In genomic region chr5:138160224-138160762, GRCm38 (mm10) we compare ENCODE assay signal across 8 mouse cellular contexts. TPM values are rescaled to one million over a fixed set of nuclear protein-coding genes. Genes with fewer than 3 reads are reported as not detected.
DNase-seq lines count a peak whose midpoint lies in the region; ATAC-seq and TF ChIP-seq lines count a peak whose summit lies in the region.

No protein-coding gene starts in this region.

- H3K9me3 ChIP-seq in ES-Bruce4 (replicated peaks; ENCODE audit: control insufficient read depth, insufficient read depth, low read length, poor library complexity, severe bottlenecking) = no peaks in the 10 kb centered on the region
- no peaks in the 10 kb centered on the region for H3K9me3 ChIP-seq in forebrain, embryonic 16.5 days (ENCODE audit: control insufficient read depth, low read length)
- no peaks in the 10 kb centered on the region for H3K9me3 ChIP-seq in liver, embryonic 14.5 days (ENCODE audit: control insufficient read depth, low read length)

- H3K4me3 ChIP-seq in gastrocnemius, adult 2 months = peak overlapping the region; percentile 87
- H3K4me3 ChIP-seq in ES-Bruce4 (ENCODE audit: low read depth, low read length) = peak overlapping the region; percentile 21; the same call in 1 of the 2 replicates
- peak overlapping the region; percentile 77 for H3K4me3 ChIP-seq in forebrain, embryonic 16.5 days (replicated peaks; ENCODE audit: low read length)
- peak overlapping the region in 1 of 2 experiments; percentile 77; a peak in 2 of 4 replicates for H3K4me3 ChIP-seq in liver, embryonic 14.5 days (ENCODE audit: insufficient read depth in 1 of 2, low read depth in 2 of 2, low read length in 2 of 2)

- no peak for ATAC-seq in forebrain, embryonic 16.5 days
- no peak for ATAC-seq in liver, embryonic 14.5 days (ENCODE audit: insufficient read depth)

- H3K36me3 ChIP-seq in ES-Bruce4 (ENCODE audit: control insufficient read depth, insufficient read depth, low read length, poor library complexity, severe bottlenecking) = peaks cover 25% of the 10 kb centered on the region
- peaks cover 23% of the 10 kb centered on the region for H3K36me3 ChIP-seq in forebrain, embryonic 16.5 days (ENCODE audit: control insufficient read depth, insufficient read depth)
- peaks cover 28% of the 10 kb centered on the region for H3K36me3 ChIP-seq in liver, embryonic 14.5 days (replicated peaks; ENCODE audit: control insufficient read depth, insufficient read depth, low read depth)

- intact Hi-C loops in gastrocnemius, adult 2 months (cut with DNase I) = no loop called here

- TF ChIP-seq POLR2A in ES-Bruce4 (IDR thresholded peaks at IDR 0.05; ENCODE audit: insufficient read depth, low read length) = no peak

- no peaks in the 10 kb centered on the region for H3K4me1 ChIP-seq in ES-Bruce4 (ENCODE audit: control insufficient read depth, insufficient read depth, low read length)
- H3K4me1 ChIP-seq in forebrain, embryonic 16.5 days (replicated peaks; ENCODE audit: control insufficient read depth, insufficient read depth, low read length) = peaks cover 18% of the 10 kb centered on the region
- peaks cover 14 to 17% of the 10 kb centered on the region in 2 experiments for H3K4me1 ChIP-seq in liver, embryonic 14.5 days (replicated peaks; ENCODE audit: control insufficient read depth in 2 of 2, insufficient read depth in 2 of 2, low read length in 1 of 2)

- no peak for TF ChIP-seq CTCF in gastrocnemius, adult 2 months (IDR thresholded peaks at IDR 0.05)
- TF ChIP-seq CTCF in ES-Bruce4 (IDR thresholded peaks at IDR 0.05; ENCODE audit: low read depth, low read length) = no peak
- no peak for TF ChIP-seq CTCF in liver, embryonic 14.5 days (IDR thresholded peaks at IDR 0.05; ENCODE audit: low read depth)

- peak overlapping the region; percentile 76; the same call in 1 of the 2 replicates for H3K9ac ChIP-seq in ES-Bruce4 (ENCODE audit: low read depth, poor library complexity, severe bottlenecking)
- H3K9ac ChIP-seq in forebrain, embryonic 16.5 days (replicated peaks; ENCODE audit: low read depth, low read length) = peak overlapping the region; percentile 70
- peak overlapping the region; percentile 72; the same call in 1 of the 2 replicates for H3K9ac ChIP-seq in liver, embryonic 14.5 days (replicated peaks)

- DNase-seq in gastrocnemius, adult 2 months = no peak
- DNase-seq in gastrocnemius, postnatal 10 days = no peak
- DNase-seq in liver, embryonic 14.5 days (ENCODE audit: low read depth in 3 of 3, low spot score in 3 of 3) = no peak
- DNase-seq in embryo, embryonic 10.5 days (ENCODE audit: low spot score) = no peak
- DNase-seq in adrenal gland, postnatal 25 days = no peak
- no peak for DNase-seq in layer of hippocampus, postnatal 10 days (ENCODE audit: low spot score in 2 of 2)

- H3K27ac ChIP-seq in gastrocnemius, adult 2 months = peak overlapping the region; percentile 83
- peak overlapping the region; percentile 83 for H3K27ac ChIP-seq in ES-Bruce4 (ENCODE audit: insufficient read depth, low read length)
- H3K27ac ChIP-seq in forebrain, embryonic 16.5 days (ENCODE audit: low read length) = peak overlapping the region; percentile 75
- no peak overlapping the region for H3K27ac ChIP-seq in liver, embryonic 14.5 days

- 70% methylated on average over 7 of the region's 7 CpGs for WGBS in forebrain, embryonic 16.5 days
- WGBS in liver, embryonic 14.5 days (ENCODE audit: insufficient replicate concordance) = 51% methylated on average over 7 of the region's 7 CpGs

- H3K27me3 ChIP-seq in ES-Bruce4 (ENCODE audit: control insufficient read depth, insufficient read depth, low read length, poor library complexity, severe bottlenecking) = no peaks in the 10 kb centered on the region
- H3K27me3 ChIP-seq in forebrain, embryonic 16.5 days (replicated peaks; ENCODE audit: control insufficient read depth, insufficient read depth, low read length) = no peaks in the 10 kb centered on the region
- H3K27me3 ChIP-seq in liver, embryonic 14.5 days (ENCODE audit: control insufficient read depth, insufficient read depth, low read length) = no peaks in the 10 kb centered on the region

- peak overlapping the region; percentile 56 for H3K4me2 ChIP-seq in forebrain, embryonic 16.5 days (ENCODE audit: low read length)
- peak overlapping the region; percentile 83 for H3K4me2 ChIP-seq in liver, embryonic 14.5 days (ENCODE audit: low read depth)

- no peak for TF ChIP-seq EP300 in ES-Bruce4 (IDR thresholded peaks at IDR 0.05; ENCODE audit: insufficient read depth, low read depth, low read length)
- no peak for TF ChIP-seq EP300 in liver, embryonic 14.5 days (IDR thresholded peaks at IDR 0.05; ENCODE audit: low read depth)

RNA-seq across cellular contexts. Expression of gene Cops6, which starts 0.6 kb away (rescaled TPM):
- 100 to 1,000 TPM in 1 of 2 experiments, 10 to 100 TPM in 1; 97.7 to 111 TPM for total RNA-seq in gastrocnemius, adult 2 months (2021)
- 100 to 1,000 TPM; 117 to 119 TPM for total RNA-seq in gastrocnemius, postnatal 10 days (2021)
- 121 and 122 TPM in 2 replicates for polyA plus RNA-seq in ES-Bruce4 (2011; ENCODE audit: insufficient read depth, insufficient read length, low read depth, missing spikeins)
- 281 and 305 TPM in 2 replicates for polyA plus RNA-seq in forebrain, embryonic 16.5 days (2015; fragmentation: Nextera tagmentation; extraction: Ambion mirVana)
- 57.7 and 62.4 TPM in 2 replicates for polyA plus RNA-seq in liver, embryonic 14.5 days (2012; rRNA removed)
- polyA plus RNA-seq in liver, embryonic 14.5 days (2014; fragmentation: Nextera tagmentation; extraction: Ambion mirVana) = 123 and 128 TPM in 2 replicates
- total RNA-seq in adrenal gland, postnatal 25 days (2021) = 136 and 140 TPM in 2 replicates
- 100 to 1,000 TPM; 129 to 145 TPM for total RNA-seq in layer of hippocampus, postnatal 10 days (2021)

RNA-seq across cellular contexts. Expression of gene Zfp113, which starts 4.7 kb away (rescaled TPM):
- 1 to 10 TPM; 3.7 to 6.9 TPM for total RNA-seq in gastrocnemius, adult 2 months (2021)
- total RNA-seq in gastrocnemius, postnatal 10 days (2021) = 1 to 10 TPM; 5.6 to 8.3 TPM
- polyA plus RNA-seq in ES-Bruce4 (2011; ENCODE audit: insufficient read depth, insufficient read length, low read depth, missing spikeins) = 10.0 and 12.4 TPM in 2 replicates
- polyA plus RNA-seq in forebrain, embryonic 16.5 days (2015; fragmentation: Nextera tagmentation; extraction: Ambion mirVana) = 39.4 and 43.9 TPM in 2 replicates
- 0.81 and 1.4 TPM in 2 replicates for polyA plus RNA-seq in liver, embryonic 14.5 days (2012; rRNA removed)
- polyA plus RNA-seq in liver, embryonic 14.5 days (2014; fragmentation: Nextera tagmentation; extraction: Ambion mirVana) = 2.6 and 2.7 TPM in 2 replicates
- total RNA-seq in adrenal gland, postnatal 25 days (2021) = 11.4 and 14.1 TPM in 2 replicates
- 10 to 100 TPM; 10.8 to 14.3 TPM for total RNA-seq in layer of hippocampus, postnatal 10 days (2021)

RNA-seq across cellular contexts. Expression of gene Ap4m1, which starts 11.5 kb away (rescaled TPM):
- total RNA-seq in gastrocnemius, adult 2 months (2021) = 10 to 100 TPM in 1 of 2 experiments, 1 to 10 TPM in 1; 8.4 to 10.3 TPM
- 10 to 100 TPM in 1 of 2 experiments, 1 to 10 TPM in 1; 9.9 to 16.0 TPM for total RNA-seq in gastrocnemius, postnatal 10 days (2021)
- 11.4 and 14.7 TPM in 2 replicates for polyA plus RNA-seq in ES-Bruce4 (2011; ENCODE audit: insufficient read depth, insufficient read length, low read depth, missing spikeins)
- 27.8 and 31.9 TPM in 2 replicates for polyA plus RNA-seq in forebrain, embryonic 16.5 days (2015; fragmentation: Nextera tagmentation; extraction: Ambion mirVana)
- polyA plus RNA-seq in liver, embryonic 14.5 days (2012; rRNA removed) = 10.3 and 10.8 TPM in 2 replicates
- 3.9 and 4.6 TPM in 2 replicates for polyA plus RNA-seq in liver, embryonic 14.5 days (2014; fragmentation: Nextera tagmentation; extraction: Ambion mirVana)
- 19.1 and 25.8 TPM in 2 replicates for total RNA-seq in adrenal gland, postnatal 25 days (2021)
- total RNA-seq in layer of hippocampus, postnatal 10 days (2021) = 10 to 100 TPM; 25.9 to 26.5 TPM

RNA-seq across cellular contexts. Expression of gene Mcm7, which starts 11.9 kb away (rescaled TPM):
- 1 to 10 TPM; 8.6 to 9.0 TPM for total RNA-seq in gastrocnemius, adult 2 months (2021)
- total RNA-seq in gastrocnemius, postnatal 10 days (2021) = 10 to 100 TPM; 20.2 to 27.7 TPM
- polyA plus RNA-seq in ES-Bruce4 (2011; ENCODE audit: insufficient read depth, insufficient read length, low read depth, missing spikeins) = 298 and 304 TPM in 2 replicates
- polyA plus RNA-seq in forebrain, embryonic 16.5 days (2015; fragmentation: Nextera tagmentation; extraction: Ambion mirVana) = 173 and 191 TPM in 2 replicates
- 96.1 and 116 TPM in 2 replicates for polyA plus RNA-seq in liver, embryonic 14.5 days (2012; rRNA removed)
- 182 and 200 TPM in 2 replicates for polyA plus RNA-seq in liver, embryonic 14.5 days (2014; fragmentation: Nextera tagmentation; extraction: Ambion mirVana)
- 46.7 and 48.8 TPM in 2 replicates for total RNA-seq in adrenal gland, postnatal 25 days (2021)
- 10 to 100 TPM; 20.8 to 25.6 TPM for total RNA-seq in layer of hippocampus, postnatal 10 days (2021)

RNA-seq across cellular contexts. Expression of gene Taf6, which starts 27.0 kb away (rescaled TPM):
- 10 to 100 TPM; 30.5 to 33.1 TPM for total RNA-seq in gastrocnemius, adult 2 months (2021)
- total RNA-seq in gastrocnemius, postnatal 10 days (2021) = 10 to 100 TPM; 25.4 to 25.7 TPM
- polyA plus RNA-seq in ES-Bruce4 (2011; ENCODE audit: insufficient read depth, insufficient read length, low read depth, missing spikeins) = 51.6 and 55.4 TPM in 2 replicates
- polyA plus RNA-seq in forebrain, embryonic 16.5 days (2015; fragmentation: Nextera tagmentation; extraction: Ambion mirVana) = 83.2 and 87.6 TPM in 2 replicates
- 32.8 and 34.7 TPM in 2 replicates for polyA plus RNA-seq in liver, embryonic 14.5 days (2012; rRNA removed)
- 33.2 and 37.9 TPM in 2 replicates for polyA plus RNA-seq in liver, embryonic 14.5 days (2014; fragmentation: Nextera tagmentation; extraction: Ambion mirVana)
- 42.9 and 46.0 TPM in 2 replicates for total RNA-seq in adrenal gland, postnatal 25 days (2021)
- 10 to 100 TPM; 26.2 to 30.0 TPM for total RNA-seq in layer of hippocampus, postnatal 10 days (2021)
